Mouse (Mus musculus) kidney, adult 8-10 months (tissue): ENCODE measurements around the gene Sec61a1.
A peak's percentile ranks its signal among the peaks of the same experiment; 100 is the strongest.

Experiments
- DNase-seq, 2 experiments: peaks; one replicate each; pipeline ENCODE4 v3.0.0; 2022

Gene Sec61a1

DNA sequence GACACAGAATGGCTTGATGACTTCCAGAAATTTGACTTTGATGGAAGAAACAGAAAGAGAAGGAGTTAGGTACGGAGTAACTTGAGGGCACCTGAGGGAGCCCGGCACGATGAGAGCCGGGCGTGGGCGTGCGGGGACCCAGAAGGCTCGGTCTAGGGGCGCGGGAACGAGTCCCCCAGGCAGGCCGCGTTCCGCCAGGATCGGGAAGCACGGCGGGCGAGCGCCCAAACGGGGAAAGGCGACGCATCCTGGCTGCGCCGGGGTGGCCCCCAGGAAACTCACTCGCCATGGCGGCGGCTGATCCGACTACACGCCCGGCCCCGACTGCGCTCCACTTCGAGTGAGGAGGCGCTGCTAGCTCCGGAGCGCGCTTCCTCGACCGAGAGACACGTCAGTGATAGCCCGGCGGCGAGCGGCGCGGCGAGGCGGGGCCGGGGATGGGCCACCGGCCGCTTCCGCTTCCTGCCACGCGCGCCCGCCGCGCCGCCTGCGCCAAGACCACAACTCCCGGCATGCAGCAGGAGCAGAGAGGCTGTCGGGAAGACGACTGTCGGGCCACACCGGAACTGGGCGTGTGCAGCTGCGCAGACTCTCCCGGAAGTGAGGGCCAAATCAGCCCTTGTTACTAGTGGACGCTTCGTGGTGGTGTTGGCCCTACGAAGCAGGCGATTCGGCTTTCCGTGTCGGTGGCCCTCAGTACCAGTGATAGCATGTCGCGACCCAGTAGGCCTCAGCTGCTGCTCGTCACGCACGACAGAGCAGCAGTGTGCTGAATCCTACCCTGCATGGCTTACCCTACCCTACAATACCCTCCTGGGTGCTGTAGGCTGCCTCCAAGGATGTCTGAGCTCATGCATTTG, at the start of gene Sec61a1:
Gene Sec61a1, minus strand, starts transcription at position 502 of the 860 bp plus-strand sequence.
- peak; percentile 93 to 94 for DNase-seq

DNA sequence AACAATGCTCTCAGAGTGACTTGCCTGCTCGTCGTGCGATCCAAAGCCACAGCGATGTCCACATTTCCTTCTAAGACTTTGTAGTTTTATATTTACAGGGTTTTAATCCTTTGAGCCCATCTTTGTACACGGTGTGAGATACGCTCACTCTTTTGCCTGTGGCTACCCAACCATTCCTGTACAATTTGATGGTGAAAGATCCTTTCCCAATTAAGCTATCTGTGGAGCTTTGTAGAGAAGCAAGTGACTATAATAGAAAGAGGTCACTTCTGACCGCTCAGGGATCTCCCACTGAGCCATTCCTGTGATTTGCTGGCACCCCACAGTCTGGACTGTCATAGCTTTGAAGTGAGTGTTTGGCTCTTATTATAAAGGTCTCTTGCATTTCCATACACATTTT, 48.0 kb upstream of the Sec61a1 start:
- no peak for DNase-seq

GRCm38 (mm10) chr6:88565033-88565432, 46.3 kb upstream of the Sec61a1 start:
- DNase-seq: peak in 1 of 2 experiments; percentile 20

GRCm38 (mm10) chr6:88560156-88560555, 41.5 kb upstream of the Sec61a1 start:
- DNase-seq: no peak

- DNase-seq: no peak
Measured at GRCm38 (mm10) chr6:88559688-88560087, 41.0 kb upstream of the Sec61a1 start.

DNA sequence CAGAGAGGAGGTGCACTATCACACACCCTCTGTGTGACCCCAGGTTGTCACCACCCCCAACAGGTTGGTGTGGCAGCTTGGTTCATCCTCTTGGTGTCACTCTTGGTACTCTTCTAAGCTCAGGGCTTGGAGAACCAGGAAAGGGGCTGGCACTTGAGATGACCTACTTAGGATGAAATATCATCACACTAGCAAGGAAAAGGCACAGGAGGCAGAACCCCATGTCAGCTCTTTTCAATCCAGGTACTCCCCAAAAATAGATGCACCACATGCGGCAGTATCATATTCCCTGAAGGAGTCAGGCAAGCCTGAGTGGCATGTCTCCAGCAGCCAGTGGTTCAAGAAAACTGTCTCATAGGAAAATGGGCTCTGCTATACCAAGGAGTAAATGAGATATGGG, 39.4 kb upstream of the Sec61a1 start:
- no peak for DNase-seq

GRCm38 (mm10) chr6:88557548-88557947, 38.8 kb upstream of the Sec61a1 start:
- no peak for DNase-seq

GRCm38 (mm10) chr6:88549916-88550315, 31.2 kb upstream of the Sec61a1 start:
- no peak for DNase-seq

GRCm38 (mm10) chr6:88549137-88549814, 30.6 kb upstream of the Sec61a1 start:
- peak; percentile 9 to 70 for DNase-seq

GRCm38 (mm10) chr6:88548405-88549049, 29.8 kb upstream of the Sec61a1 start:
- no peak for DNase-seq

- DNase-seq: no peak
Measured at GRCm38 (mm10) chr6:88545397-88545790, 26.7 kb upstream of the Sec61a1 start.

DNA sequence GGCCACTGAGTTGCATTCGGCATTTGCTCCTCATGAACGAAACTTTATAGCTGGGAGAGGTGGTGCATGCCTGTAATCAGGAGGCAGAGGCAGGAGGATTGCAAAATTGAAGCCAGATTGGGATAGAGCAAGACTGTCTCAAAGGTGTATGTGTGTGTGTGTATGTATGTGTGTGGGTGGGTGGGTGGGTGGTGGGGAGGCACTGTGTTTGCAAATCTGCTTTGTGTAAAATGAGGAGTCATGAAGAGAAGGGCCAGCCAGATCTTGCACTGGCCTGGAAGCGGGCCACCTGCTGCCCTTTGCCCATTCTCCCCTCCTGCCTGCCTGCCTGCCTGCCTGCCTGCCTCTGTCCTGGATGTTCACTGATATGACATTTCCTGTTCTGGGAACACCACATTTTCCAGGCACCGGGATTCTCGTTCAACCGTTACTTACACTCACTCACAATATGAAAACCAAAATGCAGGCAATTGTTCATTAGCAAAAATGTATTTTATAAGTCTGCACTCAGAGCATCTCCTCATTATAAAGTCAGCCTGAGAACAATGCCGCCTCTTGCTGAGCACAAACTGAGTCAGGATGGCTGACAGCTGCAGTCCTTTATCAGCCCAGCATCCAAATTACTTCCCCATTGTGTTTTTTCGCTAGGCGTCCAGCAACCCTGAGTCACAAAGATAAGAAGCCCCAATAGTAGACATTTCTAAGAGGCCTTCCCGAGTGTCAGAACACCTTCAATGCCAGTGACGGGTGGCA, 26.1 kb upstream of the Sec61a1 start:
- DNase-seq: no peak

- no peak for DNase-seq
Measured at GRCm38 (mm10) chr6:88544241-88544640, 25.5 kb upstream of the Sec61a1 start.

DNA sequence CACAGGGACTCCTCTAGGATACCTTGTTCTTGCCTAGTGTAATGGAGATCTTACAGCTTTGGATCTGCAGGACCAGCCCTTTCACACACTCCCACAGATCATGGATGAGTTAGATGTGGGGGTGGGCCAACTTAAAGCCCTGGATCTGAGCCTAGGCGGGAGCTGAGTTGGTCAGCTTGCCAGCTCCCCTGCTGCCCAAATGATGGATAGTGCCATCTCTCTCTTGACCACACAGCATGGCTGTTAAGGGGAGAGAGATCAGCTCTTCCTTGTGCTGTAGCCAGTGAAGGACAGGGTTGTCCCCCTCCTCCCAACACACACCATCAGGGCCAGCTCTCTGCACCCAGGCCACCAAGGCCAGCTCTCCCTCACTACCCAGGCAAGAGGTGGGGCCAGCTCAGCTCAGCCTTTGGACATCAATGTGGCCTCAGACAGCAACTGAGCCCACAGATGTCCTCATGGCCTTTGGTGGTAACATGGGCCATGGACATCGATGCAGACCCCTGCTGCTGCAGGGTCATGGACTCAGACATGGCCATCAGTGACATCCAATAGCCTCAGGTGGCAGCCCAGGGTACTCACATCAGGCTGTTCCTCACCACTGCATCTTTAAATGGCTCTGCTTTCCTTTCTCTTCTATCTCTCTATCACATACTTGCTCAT, 21.5 kb upstream of the Sec61a1 start:
- no peak for DNase-seq

GRCm38 (mm10) chr6:88530306-88530705, 11.6 kb upstream of the Sec61a1 start:
- DNase-seq: no peak

DNA sequence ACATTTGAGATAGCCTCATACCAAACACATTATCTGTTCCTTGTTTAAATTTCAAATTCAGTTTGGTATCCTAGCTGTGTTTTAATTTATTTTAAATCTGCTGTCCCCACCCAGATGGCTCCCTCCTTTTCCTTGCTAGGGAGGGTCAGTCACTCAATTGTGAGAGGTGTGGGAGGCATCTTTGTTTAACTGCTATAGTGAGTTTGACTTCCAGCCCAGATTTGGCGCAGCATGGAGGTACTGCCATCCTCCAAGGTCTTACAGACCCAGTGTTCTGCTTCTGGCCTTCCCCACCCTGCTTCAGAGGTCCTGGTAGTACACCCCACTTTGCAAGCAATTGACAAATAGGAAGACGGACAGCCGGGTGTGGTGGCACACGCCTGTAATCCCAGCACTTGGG, 5.4 kb upstream of the Sec61a1 start:
- no peak for DNase-seq

- DNase-seq: no peak
Measured at GRCm38 (mm10) chr6:88523451-88523850, 4.7 kb upstream of the Sec61a1 start.

GRCm38 (mm10) chr6:88523043-88523442, 4.3 kb upstream of the Sec61a1 start:
- DNase-seq: no peak

DNA sequence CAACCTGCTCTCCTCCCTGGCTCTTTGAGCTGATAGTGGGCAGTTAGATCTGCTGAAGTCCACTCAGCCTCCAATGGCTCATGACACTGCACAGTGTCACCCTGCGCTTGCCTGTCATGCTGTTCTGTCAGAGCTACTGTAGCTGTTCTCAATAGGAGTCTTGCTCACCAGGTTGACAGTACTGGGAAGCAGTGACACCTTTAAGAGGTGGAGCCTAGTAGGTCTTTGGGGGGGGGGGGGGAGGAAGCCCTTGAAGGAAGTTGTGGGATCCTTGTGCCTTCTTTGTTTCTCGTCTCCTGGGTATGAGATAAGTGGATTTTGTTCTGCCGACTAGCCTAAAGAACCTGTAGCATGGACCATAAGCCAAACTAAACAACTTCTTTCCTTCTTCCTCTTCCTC, 3.9 kb upstream of the Sec61a1 start:
- no peak for DNase-seq

GRCm38 (mm10) chr6:88521821-88522220, 3.1 kb upstream of the Sec61a1 start:
- no peak for DNase-seq

GRCm38 (mm10) chr6:88517701-88518403, 853 bp downstream of the Sec61a1 start:
- DNase-seq: no peak

GRCm38 (mm10) chr6:88516667-88517066, 2.0 kb downstream of the Sec61a1 start:
- DNase-seq: no peak
